Mouse (Mus musculus): ENCODE data around the gene Nkx2-5.

DNA sequence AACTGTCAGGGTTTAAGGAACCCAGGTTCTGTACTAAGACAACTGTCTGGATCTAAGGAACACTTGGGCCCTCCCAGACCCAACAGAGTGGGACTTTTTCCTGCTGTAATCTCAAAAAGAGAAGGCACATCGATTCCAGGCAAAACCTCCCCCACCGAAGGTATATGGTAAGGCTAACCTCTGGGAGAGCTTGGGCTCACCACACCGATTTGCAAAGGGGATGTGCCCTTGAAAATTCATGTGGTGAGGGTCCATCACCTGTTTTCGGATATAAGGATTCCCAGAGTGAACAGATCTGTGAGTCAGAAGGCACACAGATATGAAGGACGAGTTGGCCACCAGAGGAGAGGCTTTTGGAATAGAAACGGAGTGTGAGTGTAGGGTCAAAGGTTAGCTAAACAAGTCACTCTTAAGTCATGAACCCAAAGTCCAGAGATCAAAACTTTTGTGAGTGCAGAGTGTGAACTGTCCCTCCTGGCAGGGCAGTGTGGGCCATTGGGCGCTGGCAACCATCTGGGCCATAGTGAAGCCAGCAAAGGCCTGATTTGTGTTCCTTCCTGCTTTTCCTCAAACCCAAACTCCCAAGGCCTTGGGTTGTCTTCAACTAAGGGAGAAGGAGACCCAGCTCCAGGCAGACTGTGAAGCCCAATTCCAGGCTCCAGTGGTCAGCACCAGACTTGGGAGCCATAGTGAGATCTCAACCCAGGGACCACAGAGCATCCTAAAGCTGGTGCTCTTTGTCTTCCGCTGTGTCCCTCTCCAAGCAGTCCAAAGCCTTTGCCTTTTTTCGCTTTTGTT is 2.2 kb downstream of the Nkx2-5 start:
- TF ChIP-seq POLR2A (IDR thresholded peaks at IDR 0.05; ENCODE audit: control insufficient read depth, extremely low read depth, insufficient read depth, low read length, poor library complexity) (no peak), CTCF (IDR thresholded peaks at IDR 0.05; ENCODE audit: borderline replicate concordance, control insufficient read depth, extremely low read depth, insufficient read depth, low read length, poor library complexity) (no peak)
